Mouse (Mus musculus) limb, embryonic 10.5 days (tissue): Measurements from ENCODE around the gene Det1. TPM values are rescaled to one million over a fixed set of nuclear protein-coding genes. Genes with fewer than 3 reads are reported as not detected.

ENCODE experiments used
- DNase-seq: peaks from one replicate; pipeline ENCODE4 v3.0.0-alpha.2; 2017; ENCODE audit warnings: low spot score
- H3K27ac ChIP-seq: fragments of 300-500 bp; sonication (generic); 2 replicates; pipeline ENCODE4 v1.5.1; 2016; ENCODE audit warnings: mild to moderate bottlenecking
- H3K27me3 ChIP-seq: fragments of 300-500 bp; sonication (generic); 2 replicates; pipeline ENCODE4 v1.6.1; 2016; ENCODE audit warnings: low read depth, mild to moderate bottlenecking; ENCODE audit not compliant: poor library complexity, severe bottlenecking
- H3K36me3 ChIP-seq: fragments of 300-500 bp; sonication (generic); 2 replicates; pipeline ENCODE4 v1.6.1; 2016; ENCODE audit warnings: mild to moderate bottlenecking, moderate library complexity
- H3K4me1 ChIP-seq: fragments of 300-500 bp; sonication (generic); 2 replicates; pipeline ENCODE4 v1.6.1; 2016
- H3K4me3 ChIP-seq: fragments of 300-500 bp; sonication (generic); 2 replicates; pipeline ENCODE4 v1.5.1; 2016; ENCODE audit warnings: mild to moderate bottlenecking, moderate library complexity
- H3K9me3 ChIP-seq: fragments of 300-500 bp; sonication (generic); replicated peaks from 2 replicates; pipeline ENCODE4 v1.6.1; 2016; ENCODE audit warnings: mild to moderate bottlenecking
- WGBS: fragments of 180-500 bp; shearing (Covaris S2); methylation state at CpG from one replicate; pipeline ENCODE4 v1.1.7; 2016; 5-methylcytosine and 5-hydroxymethylcytosine counted together
- polyA plus RNA-seq: library from polyadenylated mRNA; unstranded; fragments of >200 nt; fragmentation: Nextera tagmentation; extraction: Ambion mirVana; gene quantifications from 2 replicates; pipeline ENCODE4 v1.2.1, GENCODE M21; 2016

Det1 gene
- 21.0 and 23.5 TPM in 2 replicates for polyA plus RNA-seq

- Histone ChIP-seq H3K4me3 (peak within 1 kb of the TSS; percentile 89), H3K9me3 (no peaks in the 10 kb centered on the region), H3K27me3 (no peaks in the 10 kb centered on the region), H3K27ac (peak within 1 kb of the TSS; percentile 96), H3K36me3 (peaks cover 25% of the 10 kb centered on the region), H3K4me1 (peaks cover 8% of the 10 kb centered on the region)
- 1% methylated on average over 54 of the region's 54 CpGs for whole genome bisulfite sequencing
- peak; percentile 95 for DNase-seq
Observed at GRCm38 (mm10) chr7:78846737-78847434, at the start of gene Det1. Gene Det1 (minus strand): TSS chr7:78847263.

DNA sequence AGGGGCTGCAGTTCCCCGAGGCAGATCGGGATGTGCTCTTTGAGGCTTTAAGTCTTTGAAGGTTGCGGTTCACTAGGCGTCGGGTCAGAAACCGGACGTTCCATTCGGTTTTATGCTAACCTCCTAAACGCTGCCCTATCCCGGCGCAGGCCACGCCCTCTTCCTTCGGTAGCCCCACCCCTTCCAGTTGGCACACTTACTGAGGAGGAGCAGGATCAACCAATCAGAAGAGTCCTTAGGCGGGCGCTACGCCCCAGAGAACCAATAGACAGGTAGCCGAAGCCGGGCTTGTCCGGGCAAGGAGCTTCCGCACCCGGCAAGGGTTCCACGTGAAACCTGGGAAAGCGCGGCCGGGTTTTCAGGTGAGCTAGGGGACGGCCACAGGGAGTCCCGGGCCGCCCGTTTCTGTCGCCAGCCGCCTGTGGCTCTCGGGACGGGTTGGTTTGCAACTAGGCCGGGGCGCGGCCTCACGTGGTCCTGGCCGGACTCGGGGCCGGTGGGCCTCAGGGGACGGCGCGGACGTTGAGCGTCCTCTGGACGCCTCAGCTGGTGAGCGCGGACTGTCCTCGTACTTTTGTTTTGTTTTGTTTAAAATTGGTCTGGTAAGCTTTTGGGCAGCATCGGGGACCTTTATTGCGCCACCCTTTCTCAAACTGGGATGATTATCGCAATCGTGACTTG is 48.7 kb upstream of the Det1 start, which contains the start of gene Aen:
Aen (plus strand) TSS at position 202 of the 681 bp plus-strand sequence.
- 3% methylated on average over 53 of the region's 53 CpGs for WGBS
- Histone ChIP-seq H3K4me3 (peak within 1 kb of the TSS; percentile 87), H3K4me1 (peaks cover 23% of the 10 kb centered on the region), H3K9me3 (no peaks in the 10 kb centered on the region), H3K27me3 (no peaks in the 10 kb centered on the region), H3K36me3 (peaks cover 16% of the 10 kb centered on the region), H3K27ac (peak within 1 kb of the TSS; percentile 88)
- peak; percentile 92 for DNase-seq

DNA sequence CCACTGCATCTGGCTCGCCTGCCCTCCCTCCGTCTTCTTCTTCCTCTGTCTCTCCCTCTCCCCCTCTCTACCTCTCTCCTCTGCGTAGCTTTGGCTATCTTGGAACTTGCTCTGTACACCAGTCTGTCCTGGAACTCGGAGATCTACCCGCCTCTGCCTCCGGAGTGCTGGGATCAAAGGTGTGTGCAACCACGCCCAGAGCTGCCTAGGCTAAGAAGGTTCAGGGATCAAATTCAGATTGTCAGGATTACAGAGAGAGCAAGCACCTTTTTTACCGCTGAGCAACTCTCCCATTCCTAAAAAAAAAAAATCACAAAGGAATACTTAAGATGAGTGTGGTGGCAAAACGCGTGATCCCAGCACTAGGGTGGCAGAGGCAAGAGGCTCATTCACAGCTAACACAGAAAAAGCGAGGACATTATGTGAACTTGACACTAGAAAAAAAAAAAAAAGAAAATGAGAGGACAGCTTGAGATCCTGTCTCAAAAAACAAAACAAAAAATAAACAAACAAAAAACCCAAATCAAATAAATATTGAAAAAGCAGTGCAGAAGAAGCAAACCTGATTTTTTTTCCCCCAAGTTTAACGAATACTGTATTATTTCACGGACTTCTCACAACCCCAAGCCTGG is 48.1 kb upstream of the Det1 start:
- DNase-seq = no peak
- Histone ChIP-seq H3K4me1 (peaks cover 23% of the 10 kb centered on the region), H3K9me3 (no peaks in the 10 kb centered on the region), H3K4me3 (peak overlapping the region; percentile 87), H3K27ac (peak overlapping the region; percentile 88), H3K27me3 (peaks cover 4% of the 10 kb centered on the region), H3K36me3 (peaks cover 16% of the 10 kb centered on the region)
- 56% methylated on average over 13 of the region's 13 CpGs for WGBS

GRCm38 (mm10) chr7:78893917-78894316 is 46.9 kb upstream of the Det1 start:
- Histone ChIP-seq H3K9me3 (no peaks in the 10 kb centered on the region), H3K27me3 (peaks cover 14% of the 10 kb centered on the region), H3K36me3 (peaks cover 16% of the 10 kb centered on the region), H3K4me3 (no peak overlapping the region), H3K27ac (no peak overlapping the region), H3K4me1 (peaks cover 23% of the 10 kb centered on the region)
- no peak for DNase-seq
- WGBS = 93% methylated on average over 10 of the region's 10 CpGs

DNA sequence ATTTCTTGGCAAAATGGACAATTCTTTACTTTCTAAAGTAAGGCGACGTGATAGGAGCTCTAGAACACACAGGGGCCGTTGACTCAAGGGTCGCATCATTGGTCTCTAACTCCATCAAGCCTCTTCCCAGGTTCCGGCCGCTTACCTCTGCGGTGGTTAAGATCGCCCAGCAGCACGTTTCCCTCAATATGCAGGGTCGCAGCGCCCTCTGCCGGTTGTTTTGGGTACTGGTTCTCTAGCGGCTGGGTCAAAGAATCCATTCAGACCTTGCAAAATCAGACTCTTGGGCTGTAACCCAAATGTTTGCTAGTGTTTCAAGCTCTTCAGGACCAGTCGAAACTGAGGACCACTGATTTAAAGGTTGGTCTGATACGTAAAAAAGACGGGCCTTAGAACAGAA is 43.6 kb upstream of the Det1 start:
- H3K4me3 ChIP-seq = no peak overlapping the region
- H3K9me3 ChIP-seq = no peaks in the 10 kb centered on the region
- no peaks in the 10 kb centered on the region for H3K36me3 ChIP-seq
- no peak overlapping the region for H3K27ac ChIP-seq
- peaks cover 35% of the 10 kb centered on the region for H3K4me1 ChIP-seq
- 3% methylated on average over 16 of the region's 16 CpGs for WGBS
- DNase-seq = peak; percentile 96
- peaks cover 30% of the 10 kb centered on the region for H3K27me3 ChIP-seq

DNA sequence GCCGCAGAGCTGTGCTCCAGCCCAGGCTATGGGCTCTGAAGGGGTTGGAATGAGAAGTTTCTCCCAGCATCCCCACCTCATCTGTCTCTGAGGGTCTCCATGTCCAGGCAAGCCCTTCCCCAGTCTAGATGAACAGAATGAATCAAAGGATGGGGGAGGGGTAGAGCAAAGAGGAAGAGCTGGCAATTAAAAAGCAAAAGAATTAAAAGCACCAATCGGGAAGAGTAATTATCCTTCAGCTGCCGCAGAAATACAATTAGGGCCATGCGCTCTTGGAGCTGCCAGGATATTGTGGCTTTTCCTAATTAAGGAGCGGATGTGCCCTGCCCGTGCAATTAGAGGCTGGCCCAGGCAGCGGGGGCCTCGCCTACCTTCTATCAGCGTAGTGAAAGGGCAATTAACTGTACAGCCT is 40.4 kb upstream of the Det1 start:
- Histone ChIP-seq H3K4me1 (peaks cover 53% of the 10 kb centered on the region), H3K27me3 (peaks cover 54% of the 10 kb centered on the region), H3K4me3 (peak overlapping the region; percentile 20; the same call in 1 of the 2 replicates), H3K27ac (peak overlapping the region; percentile 81), H3K9me3 (no peaks in the 10 kb centered on the region), H3K36me3 (no peaks in the 10 kb centered on the region)
- peak; percentile 57 for DNase-seq
- 25% methylated on average over 9 of the region's 9 CpGs for WGBS

- no peaks in the 10 kb centered on the region for H3K9me3 ChIP-seq
- H3K27me3 ChIP-seq = peaks cover 63% of the 10 kb centered on the region
Observed at GRCm38 (mm10) chr7:78886496-78886895, 39.4 kb upstream of the Det1 start.

GRCm38 (mm10) chr7:78885404-78885803 is 38.3 kb upstream of the Det1 start:
- H3K27ac ChIP-seq = no peak overlapping the region
- no peaks in the 10 kb centered on the region for H3K36me3 ChIP-seq
- H3K4me1 ChIP-seq = peaks cover 65% of the 10 kb centered on the region
- WGBS = 86% methylated on average over 5 of the region's 5 CpGs
- no peaks in the 10 kb centered on the region for H3K9me3 ChIP-seq
- DNase-seq = no peak
- H3K27me3 ChIP-seq = peaks cover 72% of the 10 kb centered on the region
- H3K4me3 ChIP-seq = no peak overlapping the region

More at GRCm38 (mm10) chr7:78886496-78886895, 39.4 kb upstream of the Det1 start:
- no peaks in the 10 kb centered on the region for H3K36me3 ChIP-seq
- 91% methylated on average over 4 of the region's 4 CpGs for WGBS
- peak overlapping the region; percentile 81 for H3K27ac ChIP-seq
- H3K4me1 ChIP-seq = peaks cover 62% of the 10 kb centered on the region
- no peak for DNase-seq
- H3K4me3 ChIP-seq = no peak overlapping the region

DNA sequence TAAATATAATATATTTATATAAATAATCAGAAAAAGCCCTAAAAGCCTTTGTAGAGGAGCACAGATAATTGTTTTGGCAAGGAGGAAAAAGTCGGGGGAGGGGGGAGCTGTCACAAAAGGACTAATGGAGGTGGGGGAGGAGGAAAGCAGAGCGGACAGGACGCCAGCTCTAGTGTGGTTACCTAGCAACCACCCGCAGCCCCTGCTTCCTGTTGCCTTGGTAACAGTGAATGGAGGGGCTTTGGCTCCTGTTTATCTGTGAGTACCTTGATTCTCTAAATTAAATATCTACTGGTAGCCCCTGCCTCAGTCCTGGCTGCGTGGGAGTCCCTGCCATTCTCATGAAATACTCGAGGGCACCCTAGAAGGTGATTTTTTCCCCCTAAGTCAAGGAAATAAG is 37.1 kb upstream of the Det1 start:
- Histone ChIP-seq H3K36me3 (no peaks in the 10 kb centered on the region), H3K27me3 (peaks cover 74% of the 10 kb centered on the region), H3K9me3 (no peaks in the 10 kb centered on the region), H3K27ac (no peak overlapping the region), H3K4me3 (no peak overlapping the region), H3K4me1 (peaks cover 65% of the 10 kb centered on the region)
- DNase-seq = peak; percentile 54
- WGBS = 18% methylated on average over 6 of the region's 6 CpGs

DNA sequence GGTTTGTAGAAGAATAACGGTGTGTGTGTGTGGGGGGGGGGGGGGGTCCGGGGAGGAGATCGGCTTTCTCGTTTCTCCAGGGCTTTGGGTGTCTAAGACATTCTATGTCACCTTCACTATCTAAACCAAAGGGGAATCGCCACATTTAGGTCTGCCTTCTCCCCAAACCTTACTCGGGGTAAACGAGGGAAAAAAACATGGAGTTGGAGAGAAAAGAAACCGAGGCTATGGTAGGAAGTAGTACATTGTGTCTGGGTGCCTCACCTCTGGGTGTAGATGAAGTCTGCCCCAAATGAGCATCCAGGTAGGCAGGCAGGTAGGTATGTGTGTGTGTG is 36.6 kb upstream of the Det1 start:
- peaks cover 73% of the 10 kb centered on the region for H3K27me3 ChIP-seq
- WGBS = 14% methylated on average over 8 of the region's 8 CpGs

DNA sequence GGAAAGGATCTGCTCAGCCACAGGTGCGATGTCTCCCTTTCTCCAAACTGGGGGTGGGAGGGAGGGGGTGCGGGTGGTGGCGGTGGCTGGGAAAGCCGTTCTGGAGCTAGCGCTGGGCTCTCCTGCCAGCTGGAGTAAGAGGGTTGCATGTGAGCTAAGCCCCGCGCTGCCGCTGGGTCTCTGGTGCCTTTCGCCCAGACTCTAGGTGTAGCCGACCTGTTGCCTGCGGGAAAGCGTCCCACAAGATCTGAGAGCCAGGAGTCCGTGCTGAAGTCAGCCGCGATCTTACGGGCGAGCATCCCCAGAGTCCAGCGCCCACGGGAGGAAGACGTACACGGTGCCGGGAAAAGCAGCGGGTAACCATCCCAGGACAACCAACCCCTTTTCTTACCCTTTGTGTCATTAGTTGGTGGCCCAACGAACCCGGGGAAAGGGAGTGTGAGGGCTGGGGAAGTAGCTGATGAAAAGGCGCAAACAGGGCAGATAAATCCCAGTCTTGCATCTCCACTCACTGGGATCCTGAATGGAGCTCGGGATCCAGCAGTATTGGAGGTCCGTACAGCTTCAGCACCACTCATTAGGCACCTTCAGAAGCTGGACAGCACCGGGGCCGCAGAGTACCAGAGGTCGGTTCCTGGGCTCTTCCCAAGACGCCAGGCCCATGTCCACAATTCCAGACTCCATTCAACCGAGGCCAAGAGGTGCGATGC is 36.1 kb upstream of the Det1 start:
- Histone ChIP-seq H3K4me3 (peak overlapping the region; percentile 45), H3K27ac (no peak overlapping the region), H3K4me1 (peaks cover 59% of the 10 kb centered on the region), H3K27me3 (peaks cover 72% of the 10 kb centered on the region), H3K36me3 (no peaks in the 10 kb centered on the region), H3K9me3 (no peaks in the 10 kb centered on the region)
- DNase-seq = no peak
- WGBS = 3% methylated on average over 34 of the region's 34 CpGs

More for the DNA sequence above, 36.6 kb upstream of the Det1 start:
- no peak for DNase-seq
- peaks cover 65% of the 10 kb centered on the region for H3K4me1 ChIP-seq
- no peaks in the 10 kb centered on the region for H3K36me3 ChIP-seq
- no peak overlapping the region for H3K27ac ChIP-seq
- H3K4me3 ChIP-seq = peak overlapping the region; percentile 45
- H3K9me3 ChIP-seq = no peaks in the 10 kb centered on the region

- Histone ChIP-seq H3K27ac (no peak overlapping the region), H3K4me3 (peak overlapping the region; percentile 45), H3K4me1 (peaks cover 52% of the 10 kb centered on the region), H3K9me3 (no peaks in the 10 kb centered on the region), H3K36me3 (no peaks in the 10 kb centered on the region), H3K27me3 (peaks cover 69% of the 10 kb centered on the region)
- WGBS = 2% methylated on average over 23 of the region's 23 CpGs
- DNase-seq = peak; percentile 60
Observed at GRCm38 (mm10) chr7:78882469-78882837, 35.4 kb upstream of the Det1 start.
